In genomic region chr6:21768745-21769446, GRCm38 (mm10) we compare ENCODE assay signal across 8 mouse cellular contexts.
DNase-seq lines count a peak whose midpoint lies in the region; ATAC-seq and TF ChIP-seq lines count a peak whose summit lies in the region.
"Had no signal": no experiment of that assay in that cellular context is flagged by ENCODE, and none has a peak within 500 bp of the region (broad histone marks: within the 10 kb centered on the region; RNA-seq: fewer than 3 reads in every experiment).

No protein-coding gene starts in this region.

- H3K27me3 ChIP-seq in intestine, postnatal 0 days (replicated peaks; ENCODE audit: control insufficient read depth, insufficient read depth, low read length), result no peaks in the 10 kb centered on the region
- H3K27me3 ChIP-seq in intestine, embryonic 16.5 days (replicated peaks; ENCODE audit: control insufficient read depth, insufficient read depth, low read length), result no peaks in the 10 kb centered on the region
- H3K27me3 ChIP-seq in limb, embryonic 10.5 days (ENCODE audit: low read depth, poor library complexity, severe bottlenecking), result no peaks in the 10 kb centered on the region
- no peaks in the 10 kb centered on the region for H3K27me3 ChIP-seq in cerebellum, adult 2 months (ENCODE audit: control insufficient read depth, insufficient read depth, low read length)
- H3K27me3 ChIP-seq in midbrain, embryonic 10.5 days (ENCODE audit: low read depth, poor library complexity, severe bottlenecking), result no peaks in the 10 kb centered on the region

- H3K36me3 ChIP-seq in intestine, postnatal 0 days (ENCODE audit: control insufficient read depth, insufficient read depth), result peaks cover 14% of the 10 kb centered on the region
- no peaks in the 10 kb centered on the region for H3K36me3 ChIP-seq in intestine, embryonic 16.5 days (ENCODE audit: control insufficient read depth, insufficient read depth, low read length)
- 0 out of 2 replicates have a peak, but pooled peaks cover 3% of the 10 kb centered on the region for H3K36me3 ChIP-seq in limb, embryonic 10.5 days
- H3K36me3 ChIP-seq in midbrain, embryonic 10.5 days, result peaks cover 6% of the 10 kb centered on the region; the same call in 1 of the 2 replicates

- peak; percentile 40 to 50 for DNase-seq in heart, postnatal 10 days
- no peak for DNase-seq in limb, embryonic 10.5 days (ENCODE audit: low spot score)
- DNase-seq in cerebellum, adult 2 months, result no peak
- DNase-seq in midbrain, embryonic 10.5 days (ENCODE audit: low spot score), result no peak
- no peak for DNase-seq in spleen, postnatal 10 days (ENCODE audit: low spot score in 2 of 2)
- DNase-seq: cerebellum, postnatal 36 days had no signal

- H3K9ac ChIP-seq in intestine, postnatal 0 days (ENCODE audit: low read depth, low read length), result no peak overlapping the region
- no peak overlapping the region for H3K9ac ChIP-seq in intestine, embryonic 16.5 days (ENCODE audit: low read depth, low read length)

- no peaks in the 10 kb centered on the region for H3K9me3 ChIP-seq in intestine, postnatal 0 days (ENCODE audit: control insufficient read depth)
- no peaks in the 10 kb centered on the region for H3K9me3 ChIP-seq in intestine, embryonic 16.5 days (ENCODE audit: control insufficient read depth, low read length)
- no peaks in the 10 kb centered on the region for H3K9me3 ChIP-seq in limb, embryonic 10.5 days (replicated peaks)
- H3K9me3 ChIP-seq in midbrain, embryonic 10.5 days (replicated peaks), result no peaks in the 10 kb centered on the region

- TF ChIP-seq POLR2A in cerebellum, adult 2 months (IDR thresholded peaks at IDR 0.05; ENCODE audit: borderline replicate concordance, insufficient read depth, low read length), result no peak

- no peak overlapping the region for H3K4me2 ChIP-seq in intestine, postnatal 0 days (replicated peaks; ENCODE audit: low read depth)
- no peak overlapping the region for H3K4me2 ChIP-seq in intestine, embryonic 16.5 days (ENCODE audit: low read depth, low read length)

- intact Hi-C loops in heart, postnatal 10 days (cut with DNase I), result no loop called here

- no peak for TF ChIP-seq CTCF in intestine, postnatal 0 days (IDR thresholded peaks at IDR 0.05; ENCODE audit: low read depth)
- TF ChIP-seq CTCF in cerebellum, adult 2 months (IDR thresholded peaks at IDR 0.05; ENCODE audit: borderline replicate concordance, insufficient read depth, low read depth, low read length), result no peak

- no peak overlapping the region for H3K27ac ChIP-seq in intestine, postnatal 0 days (ENCODE audit: low read depth, low read length)
- H3K27ac ChIP-seq in intestine, embryonic 16.5 days (ENCODE audit: low read length), result no peak overlapping the region; the same call in 1 of the 2 replicates
- H3K27ac ChIP-seq in limb, embryonic 10.5 days, result peak overlapping the region; percentile 77
- H3K27ac ChIP-seq in cerebellum, adult 2 months (ENCODE audit: insufficient read depth, low read length), result no peak overlapping the region
- H3K27ac ChIP-seq in midbrain, embryonic 10.5 days (replicated peaks), result no peak overlapping the region

- peak; percentile 36; the same call in 1 of the 2 replicates for ATAC-seq in intestine, postnatal 0 days
- no peak for ATAC-seq in intestine, embryonic 16.5 days

- H3K4me1 ChIP-seq in intestine, postnatal 0 days (replicated peaks; ENCODE audit: control insufficient read depth, insufficient read depth, low read length), result no peaks in the 10 kb centered on the region
- no peaks in the 10 kb centered on the region for H3K4me1 ChIP-seq in intestine, embryonic 16.5 days (ENCODE audit: control insufficient read depth, insufficient read depth, low read length)
- peaks cover 12% of the 10 kb centered on the region; the same call in 1 of the 2 replicates for H3K4me1 ChIP-seq in limb, embryonic 10.5 days
- H3K4me1 ChIP-seq in cerebellum, adult 2 months (ENCODE audit: control insufficient read depth, insufficient read depth, low read length), result no peaks in the 10 kb centered on the region
- no peaks in the 10 kb centered on the region for H3K4me1 ChIP-seq in midbrain, embryonic 10.5 days

- 74% methylated on average over 9 of the region's 9 CpGs for WGBS in intestine, postnatal 0 days
- WGBS in intestine, embryonic 16.5 days, result 85% methylated on average over 9 of the region's 9 CpGs
- 92% methylated on average over 9 of the region's 9 CpGs for WGBS in limb, embryonic 10.5 days
- 83% methylated on average over 9 of the region's 9 CpGs for WGBS in cerebellum, adult 2 months
- WGBS in midbrain, embryonic 10.5 days, result 95% methylated on average over 9 of the region's 9 CpGs

- H3K4me3 ChIP-seq in intestine, postnatal 0 days (ENCODE audit: low read depth, low read length), result no peak overlapping the region
- no peak overlapping the region for H3K4me3 ChIP-seq in intestine, embryonic 16.5 days (ENCODE audit: low read length)
- H3K4me3 ChIP-seq in limb, embryonic 10.5 days, result no peak overlapping the region
- H3K4me3 ChIP-seq in cerebellum, adult 2 months (replicated peaks; ENCODE audit: insufficient read depth, low read depth, low read length), result no peak overlapping the region
- H3K4me3 ChIP-seq in midbrain, embryonic 10.5 days, result no peak overlapping the region

Comparison
In these comparisons a context has a peak if more than half of its experiments do, and no peak if none do; other contexts are left out.
1. DNase-seq: peak in heart, postnatal 10 days (2 of 2); none in limb, embryonic 10.5 days (single experiment), cerebellum, adult 2 months (0 of 2), midbrain, embryonic 10.5 days (single experiment) and spleen, postnatal 10 days (0 of 2).